Mouse (Mus musculus) leukemia stem cell, adult 10-12 weeks (primary cell): ENCODE measurements around the gene Prpf3. TPM values are rescaled to one million over a fixed set of nuclear protein-coding genes. Genes with fewer than 3 reads are reported as not detected.

Experiments
- polyA plus RNA-seq: library from polyadenylated mRNA; stranded (reverse); fragments of >175 nt; gene quantifications from 2 replicates; pipeline ENCODE4 v1.2.3, GENCODE M21; 2012; ENCODE audit warnings: low replicate concordance

Gene Prpf3
- polyA plus RNA-seq: 4.5 and 12.9 TPM in 2 replicates

GRCm38 (mm10) chr3:95855502-95856089 is at the start of gene Prpf3:
Prpf3 (minus strand) TSS chr3:95855885.

GRCm38 (mm10) chr3:95904568-95904967 is 48.9 kb upstream of the Prpf3 start, which contains the start of gene Car14:
Car14 (minus strand) TSS chr3:95904691.

GRCm38 (mm10) chr3:95893606-95894316 is 38.1 kb upstream of the Prpf3 start, which contains the start of gene Aph1a:
Aph1a (plus strand) TSS chr3:95893969.

GRCm38 (mm10) chr3:95891211-95892065 is 35.8 kb upstream of the Prpf3 start, which contains the start of gene BC028528:
BC028528 (minus strand) TSS chr3:95892005.

GRCm38 (mm10) chr3:95881979-95882815 is 26.5 kb upstream of the Prpf3 start, which contains the start of gene Ciart:
Ciart (minus strand) TSS chr3:95882251.

GRCm38 (mm10) chr3:95871392-95871867 is 15.7 kb upstream of the Prpf3 start, which contains the start of gene Mrps21:
Mrps21 (minus strand) TSS chr3:95871519.

GRCm38 (mm10) chr3:95818571-95819288 is 37.0 kb downstream of the Prpf3 start, which contains the start of gene Rprd2:
Rprd2 (minus strand) TSS chr3:95818863.

Other genes starting within 250 kb of the Prpf3 start
- 18.6 and 25.3 TPM in 2 replicates for gene Ensa, start 230.9 kb downstream of the Prpf3 start, polyA plus RNA-seq
- gene Mcl1, start 197.1 kb downstream of the Prpf3 start, polyA plus RNA-seq: 285 and 586 TPM in 2 replicates
- gene Adamtsl4, start 168.0 kb downstream of the Prpf3 start, polyA plus RNA-seq: 1.8 and 2.4 TPM in 2 replicates
- gene Ecm1, start 116.3 kb downstream of the Prpf3 start, polyA plus RNA-seq: 13.4 and 20.4 TPM in 2 replicates
- 5.1 and 23.2 TPM in 2 replicates for gene Tars2, start 95.7 kb downstream of the Prpf3 start, polyA plus RNA-seq
- gene Rprd2, start 37.0 kb downstream of the Prpf3 start, polyA plus RNA-seq: 4.0 and 10.0 TPM in 2 replicates
- 5.5 and 129 TPM in 2 replicates for gene Mrps21, start 15.6 kb upstream of the Prpf3 start, polyA plus RNA-seq
- gene Ciart, start 26.4 kb upstream of the Prpf3 start, polyA plus RNA-seq: 1.7 and 2.3 TPM in 2 replicates
- 0.88 TPM in 1 of 2 replicates, not detected in the other for gene BC028528, start 36.1 kb upstream of the Prpf3 start, polyA plus RNA-seq
- gene Aph1a, start 38.1 kb upstream of the Prpf3 start, polyA plus RNA-seq: 74.2 and 153 TPM in 2 replicates
- gene Car14, start 48.8 kb upstream of the Prpf3 start, polyA plus RNA-seq: not detected in 2 replicates
- 47.1 and 116 TPM in 2 replicates for gene Anp32e, start 73.4 kb upstream of the Prpf3 start, polyA plus RNA-seq
- gene Plekho1, start 140.1 kb upstream of the Prpf3 start, polyA plus RNA-seq: 85.7 and 240 TPM in 2 replicates
- gene Vps45, start 202.6 kb upstream of the Prpf3 start, polyA plus RNA-seq: 4.6 and 7.9 TPM in 2 replicates
- gene Otud7b, start 248.6 kb upstream of the Prpf3 start, polyA plus RNA-seq: 10.2 and 10.8 TPM in 2 replicates